11 mouse cellular contexts compared by ENCODE assay signal in genomic region chr19:28994870-28995269, GRCm38 (mm10). TPM values are rescaled to one million over a fixed set of nuclear protein-coding genes. Genes with fewer than 3 reads are reported as not detected.
DNase-seq lines count a peak whose midpoint lies in the region; ATAC-seq and TF ChIP-seq lines count a peak whose summit lies in the region.
"Had no signal": no experiment of that assay in that cellular context is flagged by ENCODE, and none has a peak within 500 bp of the region (broad histone marks: within the 10 kb centered on the region; RNA-seq: fewer than 3 reads in every experiment).

No protein-coding gene starts in this region.

- 0 out of 2 replicates have a peak overlapping the region, but pooled peaks have one; percentile 16 for H3K27ac ChIP-seq in heart, adult 2 months
- no peak overlapping the region for H3K27ac ChIP-seq in heart, embryonic 10.5 days
- peak overlapping the region; percentile 56 for H3K27ac ChIP-seq in cortical plate, adult 2 months (ENCODE audit: insufficient read depth, low read length)
- H3K27ac ChIP-seq in kidney, embryonic 16.5 days (ENCODE audit: low read length), result no peak overlapping the region
- H3K27ac ChIP-seq: liver, embryonic 14.5 days had no signal

- H3K27me3 ChIP-seq in heart, adult 2 months (ENCODE audit: control insufficient read depth, insufficient read depth, low read length), result no peaks in the 10 kb centered on the region
- no peaks in the 10 kb centered on the region for H3K27me3 ChIP-seq in heart, embryonic 10.5 days (ENCODE audit: insufficient read depth, poor library complexity, severe bottlenecking)
- H3K27me3 ChIP-seq in kidney, embryonic 16.5 days (ENCODE audit: insufficient read depth, low read length), result no peaks in the 10 kb centered on the region

- DNase-seq in heart, adult 2 months, result peak in 1 of 2 experiments; percentile 41
- no peak for DNase-seq in heart, embryonic 10.5 days (ENCODE audit: low spot score)
- peak; percentile 88 for DNase-seq in Muller cell, postnatal 12 days (ENCODE audit: inconsistent ontology term)
- peak; percentile 54 to 62 for DNase-seq in left cerebral cortex, adult 9 months (ENCODE audit: low spot score in 2 of 2)
- DNase-seq in spleen, adult 18-20 months, result no peak
- no peak for DNase-seq in adrenal gland, adult (ENCODE audit: inconsistent age in 2 of 2, low spot score in 1 of 2)
- DNase-seq: gastrocnemius, postnatal 25 days had no signal

- H3K36me3 ChIP-seq in heart, adult 2 months (ENCODE audit: control insufficient read depth, insufficient read depth, low read length), result peaks cover 31% of the 10 kb centered on the region
- H3K36me3 ChIP-seq in heart, embryonic 10.5 days, result peaks cover 53% of the 10 kb centered on the region
- peaks cover 24% of the 10 kb centered on the region for H3K36me3 ChIP-seq in kidney, embryonic 16.5 days (ENCODE audit: insufficient read depth, low read length)

- no peak for ATAC-seq in kidney, embryonic 16.5 days (ENCODE audit: low FRiP score, low TSS enrichment)

- intact Hi-C loops in heart, adult 2 months (cut with DNase I), result loop anchor here (5.0 kb wide), 3 partner anchors 32 to 257 kb away; partner anchors contain the start of genes Jak2 and Rcl1

- TF ChIP-seq EP300 in heart, adult 2 months (IDR thresholded peaks at IDR 0.05; ENCODE audit: insufficient read depth, low read depth, low read length), result no peak

- 43% methylated on average over 7 of the region's 7 CpGs for WGBS in heart, adult 2 months
- 80% methylated on average over 7 of the region's 7 CpGs for WGBS in heart, embryonic 10.5 days
- 83% methylated on average over 7 of the region's 7 CpGs for WGBS in kidney, embryonic 16.5 days

- H3K9me3 ChIP-seq in heart, embryonic 10.5 days, result 0 out of 2 replicates have a peak, but pooled peaks cover 3% of the 10 kb centered on the region
- no peaks in the 10 kb centered on the region for H3K9me3 ChIP-seq in kidney, embryonic 16.5 days (ENCODE audit: low read length)

- no peak for TF ChIP-seq CTCF in heart, adult 2 months (IDR thresholded peaks at IDR 0.05)
- no peak for TF ChIP-seq CTCF in cortical plate, adult 2 months (IDR thresholded peaks at IDR 0.05; ENCODE audit: extremely low read depth, insufficient read depth, low read length)

- no peak for TF ChIP-seq POLR2A in heart, adult 2 months (IDR thresholded peaks at IDR 0.05; ENCODE audit: insufficient read depth, low read depth, low read length)
- TF ChIP-seq POLR2A in cortical plate, adult 2 months (IDR thresholded peaks at IDR 0.05; ENCODE audit: extremely low read depth, insufficient read depth, low read length), result no peak

- no peak overlapping the region for H3K4me3 ChIP-seq in heart, adult 2 months
- H3K4me3 ChIP-seq in heart, embryonic 10.5 days, result no peak overlapping the region
- H3K4me3 ChIP-seq in cortical plate, adult 2 months (ENCODE audit: insufficient read depth, low read length), result no peak overlapping the region
- H3K4me3 ChIP-seq in kidney, embryonic 16.5 days (ENCODE audit: low read length), result no peak overlapping the region

- H3K9ac ChIP-seq in heart, adult 2 months (ENCODE audit: low read depth, low read length), result no peak overlapping the region
- H3K9ac ChIP-seq in kidney, embryonic 16.5 days (replicated peaks; ENCODE audit: low read length), result no peak overlapping the region
- H3K9ac ChIP-seq: liver, embryonic 14.5 days had no signal

- peaks cover 7% of the 10 kb centered on the region for H3K4me1 ChIP-seq in heart, adult 2 months (ENCODE audit: control insufficient read depth, insufficient read depth, low read length)
- H3K4me1 ChIP-seq in heart, embryonic 10.5 days, result 0 out of 2 replicates have a peak, but pooled peaks cover 7% of the 10 kb centered on the region
- H3K4me1 ChIP-seq in cortical plate, adult 2 months (ENCODE audit: control insufficient read depth, insufficient read depth, low read length), result peaks cover 2% of the 10 kb centered on the region
- H3K4me1 ChIP-seq in kidney, embryonic 16.5 days (ENCODE audit: insufficient read depth, low read length), result peaks cover 7% of the 10 kb centered on the region

- no peak overlapping the region for H3K4me2 ChIP-seq in kidney, embryonic 16.5 days (replicated peaks; ENCODE audit: low read depth, low read length)

- peaks cover 1% of the 10 kb centered on the region; the same call in 1 of the 2 replicates for H3K79me2 ChIP-seq in heart, adult 2 months (replicated peaks; ENCODE audit: control insufficient read depth, insufficient read depth, low read length)

RNA-seq across cellular contexts. Expression of gene Cdc37l1, which starts 4.7 kb away (rescaled TPM):
- 10 to 100 TPM; 68.6 to 80.4 TPM for total RNA-seq in heart, adult 2 months (2021)
- polyA plus RNA-seq in heart, adult 2 months (2012; rRNA removed), result 20.4 and 37.3 TPM in 2 replicates
- polyA plus RNA-seq in heart, embryonic 10.5 days (2016; fragmentation: Nextera tagmentation; extraction: Ambion mirVana), result 32.0 and 34.6 TPM in 2 replicates
- polyA plus RNA-seq in cortical plate, adult 2 months (2012; rRNA removed), result 68.7 and 71.2 TPM in 2 replicates
- polyA plus RNA-seq in kidney, embryonic 16.5 days (2015; fragmentation: Nextera tagmentation; extraction: Ambion mirVana), result 35.7 and 43.6 TPM in 2 replicates

RNA-seq across cellular contexts. Expression of gene 4430402I18Rik, which starts 27.3 kb away (rescaled TPM):
- total RNA-seq in heart, adult 2 months (2021), result 10 to 100 TPM; 22.6 to 27.0 TPM
- 16.8 and 20.6 TPM in 2 replicates for polyA plus RNA-seq in heart, adult 2 months (2012; rRNA removed)
- polyA plus RNA-seq in heart, embryonic 10.5 days (2016; fragmentation: Nextera tagmentation; extraction: Ambion mirVana), result 2.1 and 5.7 TPM in 2 replicates
- 6.2 and 7.6 TPM in 2 replicates for polyA plus RNA-seq in cortical plate, adult 2 months (2012; rRNA removed)
- 3.4 and 4.2 TPM in 2 replicates for polyA plus RNA-seq in kidney, embryonic 16.5 days (2015; fragmentation: Nextera tagmentation; extraction: Ambion mirVana)
- total RNA-seq: neutrophil, adult 5-6 weeks had no signal

RNA-seq across cellular contexts. Expression of gene Plpp6, which starts 31.1 kb away (rescaled TPM):
- 1 to 10 TPM; 6.6 to 7.4 TPM for total RNA-seq in heart, adult 2 months (2021)
- 4.9 and 6.6 TPM in 2 replicates for polyA plus RNA-seq in heart, adult 2 months (2012; rRNA removed)
- polyA plus RNA-seq in heart, embryonic 10.5 days (2016; fragmentation: Nextera tagmentation; extraction: Ambion mirVana), result 4.6 and 6.1 TPM in 2 replicates
- 21.3 and 21.8 TPM in 2 replicates for polyA plus RNA-seq in cortical plate, adult 2 months (2012; rRNA removed)
- polyA plus RNA-seq in kidney, embryonic 16.5 days (2015; fragmentation: Nextera tagmentation; extraction: Ambion mirVana), result 9.8 and 10.3 TPM in 2 replicates

RNA-seq across cellular contexts. Expression of gene Ak3, which starts 52.9 kb away (rescaled TPM):
- total RNA-seq in heart, adult 2 months (2021), result 100 to 1,000 TPM in 1 of 2 experiments, 10 to 100 TPM in 1; 85.8 to 101 TPM
- 70.1 and 94.1 TPM in 2 replicates for polyA plus RNA-seq in heart, adult 2 months (2012; rRNA removed)
- 77.8 TPM in 2 replicates for polyA plus RNA-seq in heart, embryonic 10.5 days (2016; fragmentation: Nextera tagmentation; extraction: Ambion mirVana)
- 65.9 and 71.0 TPM in 2 replicates for polyA plus RNA-seq in cortical plate, adult 2 months (2012; rRNA removed)
- 105 and 106 TPM in 2 replicates for polyA plus RNA-seq in kidney, embryonic 16.5 days (2015; fragmentation: Nextera tagmentation; extraction: Ambion mirVana)

Comparison
In these comparisons a context has a peak if more than half of its experiments do, and no peak if none do; other contexts are left out.
1. H3K27ac ChIP-seq: peak in heart, adult 2 months (single experiment) and cortical plate, adult 2 months (single experiment); none in heart, embryonic 10.5 days (single experiment) and kidney, embryonic 16.5 days (single experiment).
2. DNase-seq: peak in Muller cell, postnatal 12 days (single experiment) and left cerebral cortex, adult 9 months (2 of 2); none in heart, embryonic 10.5 days (single experiment), spleen, adult 18-20 months (0 of 2) and adrenal gland, adult (0 of 2).